Mouse (Mus musculus): ENCODE measurements around the gene Brdt.

Gene Brdt

DNA sequence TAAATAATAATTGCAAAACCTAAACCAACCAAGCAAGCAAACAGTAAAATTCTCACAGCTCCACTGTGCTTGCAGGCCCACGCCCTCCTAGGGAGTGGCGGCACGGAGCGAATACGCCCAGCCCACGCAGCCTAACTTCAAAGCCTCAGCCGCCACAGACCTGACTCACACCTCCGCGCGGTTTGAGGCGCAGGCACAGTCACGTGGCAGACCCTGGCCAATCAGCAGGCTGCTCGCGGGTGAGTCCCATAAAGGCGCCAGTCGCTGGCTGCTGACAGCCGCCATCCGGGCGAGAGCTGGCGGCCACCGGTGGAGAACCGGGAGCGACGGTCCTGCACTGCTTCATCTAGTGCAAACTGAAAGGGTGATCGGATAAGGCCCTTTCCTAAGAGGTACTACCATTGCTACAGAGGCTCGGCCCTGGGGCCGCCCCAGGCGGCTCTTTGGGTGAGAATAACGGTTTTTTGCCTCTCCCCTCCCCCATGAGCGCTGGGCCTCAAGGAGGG lies at the start of gene Brdt:
Brdt (plus strand) TSS at position 244 of the 506 bp plus-strand sequence.
- DNase-seq (ENCODE audit: low spot score): no peak

DNA sequence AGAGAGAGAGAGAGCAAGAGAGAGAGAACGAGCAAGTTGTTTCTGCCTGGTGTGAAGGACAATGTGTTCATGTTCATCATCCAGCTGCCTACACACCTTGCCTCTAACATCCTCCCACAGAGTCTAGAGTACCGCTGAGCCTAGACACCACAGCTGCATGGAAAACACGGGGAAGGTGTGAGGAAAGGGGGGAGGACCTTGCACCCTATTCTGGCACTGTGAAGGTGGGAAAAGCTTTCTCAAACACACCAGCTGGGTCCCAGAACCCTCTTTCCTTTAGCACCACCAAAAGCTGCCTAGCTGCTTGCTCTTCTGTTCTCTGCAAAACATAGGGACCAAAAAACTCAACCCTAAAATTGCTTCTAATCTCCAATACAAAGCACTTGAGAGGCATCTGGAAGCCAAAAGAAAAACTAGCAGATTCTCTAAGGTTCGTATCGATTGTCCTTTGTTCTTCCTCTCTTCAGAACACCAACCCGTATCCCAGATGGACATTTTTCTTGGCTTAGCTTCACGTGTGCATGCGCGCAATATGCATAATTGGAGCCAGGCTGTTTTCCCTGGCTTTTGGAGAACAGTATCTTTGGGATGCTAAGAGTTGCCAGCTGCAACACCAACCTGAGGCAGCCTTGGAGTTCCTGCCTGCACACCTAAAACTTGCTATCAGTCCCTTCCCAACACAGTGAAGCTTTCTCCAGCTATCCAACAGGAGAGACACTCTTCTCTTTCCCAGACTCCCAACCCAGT lies 48.2 kb upstream of the Brdt start:
- no peak for DNase-seq (ENCODE audit: low spot score)

DNA sequence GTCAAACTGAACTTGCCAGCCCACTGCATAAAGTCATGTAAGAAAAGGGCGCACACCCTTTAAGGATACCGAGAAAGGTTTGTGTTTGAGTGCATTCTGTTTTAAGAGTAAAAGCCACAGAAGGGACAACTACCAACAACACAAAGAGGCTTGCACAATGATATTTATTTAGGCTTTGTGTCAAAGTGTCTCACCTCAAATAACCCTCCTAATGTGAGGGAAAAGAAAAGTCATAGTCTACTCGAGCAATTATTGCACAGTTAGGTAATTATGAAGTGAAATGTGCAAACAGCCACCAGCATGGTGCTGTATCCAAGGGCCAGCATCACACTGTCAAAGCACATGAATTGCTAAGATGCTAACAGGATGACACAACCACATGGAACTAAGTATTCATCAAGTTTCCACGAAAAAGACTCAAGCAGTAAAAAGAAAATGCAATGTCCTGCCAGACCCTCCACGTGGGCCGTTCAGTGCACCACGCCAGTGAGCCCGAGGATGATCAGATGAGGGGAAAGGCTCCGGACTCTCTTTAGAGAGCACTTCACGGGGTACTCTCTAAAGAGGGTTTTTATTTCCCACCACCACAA lies 46.9 kb upstream of the Brdt start:
- DNase-seq (ENCODE audit: low spot score): no peak

DNA sequence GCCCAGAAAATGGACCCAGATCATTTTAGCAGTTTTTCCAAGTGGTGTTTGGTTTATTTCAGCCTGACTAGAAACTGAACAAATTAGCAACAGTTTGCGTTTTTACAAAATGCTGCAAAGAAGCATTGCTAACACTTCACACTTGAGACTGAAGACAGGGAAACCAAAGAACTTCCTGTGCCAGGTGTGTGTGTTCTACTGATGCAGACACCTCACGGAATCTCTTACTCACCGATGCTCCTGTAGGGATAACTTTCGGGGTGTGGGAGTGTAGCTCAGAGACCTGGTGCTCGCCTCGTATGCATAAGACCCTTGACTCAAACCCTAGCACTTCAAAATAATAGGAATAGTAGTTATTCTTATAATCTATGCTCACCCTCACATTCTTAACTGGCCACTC lies 45.4 kb upstream of the Brdt start:
- no peak for DNase-seq (ENCODE audit: low spot score)

DNA sequence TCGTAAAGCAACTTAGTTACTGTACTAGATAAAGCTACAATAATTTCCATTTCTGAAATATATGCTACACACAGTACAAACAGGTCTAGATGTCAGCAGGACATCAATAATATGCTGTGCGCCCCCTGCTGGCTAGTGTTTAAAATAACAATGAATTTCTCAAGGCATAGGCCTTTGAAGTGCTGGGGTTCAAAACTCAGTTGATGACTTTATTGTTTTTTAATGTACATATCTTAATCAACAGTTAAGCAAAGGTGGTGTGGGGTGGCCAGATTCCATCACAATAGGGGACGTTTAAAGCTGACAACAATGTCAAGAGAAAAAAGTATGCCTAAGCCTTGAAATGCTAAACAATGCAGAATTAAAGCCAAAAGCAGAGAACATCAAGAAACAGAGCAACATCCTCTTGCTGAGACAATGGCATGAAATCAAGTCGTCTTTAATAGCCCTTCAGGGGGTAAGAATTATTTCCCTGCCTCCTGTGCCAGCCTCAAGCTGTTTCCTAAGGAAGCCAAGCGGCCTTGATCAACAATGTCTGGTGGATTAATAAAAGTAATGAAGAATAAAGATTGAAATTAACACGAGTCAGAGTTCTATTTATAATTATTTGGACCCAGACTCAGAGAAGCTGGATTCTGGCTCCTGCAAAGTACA lies 43.6 kb upstream of the Brdt start:
- peak; percentile 35 for DNase-seq (ENCODE audit: low spot score)

DNA sequence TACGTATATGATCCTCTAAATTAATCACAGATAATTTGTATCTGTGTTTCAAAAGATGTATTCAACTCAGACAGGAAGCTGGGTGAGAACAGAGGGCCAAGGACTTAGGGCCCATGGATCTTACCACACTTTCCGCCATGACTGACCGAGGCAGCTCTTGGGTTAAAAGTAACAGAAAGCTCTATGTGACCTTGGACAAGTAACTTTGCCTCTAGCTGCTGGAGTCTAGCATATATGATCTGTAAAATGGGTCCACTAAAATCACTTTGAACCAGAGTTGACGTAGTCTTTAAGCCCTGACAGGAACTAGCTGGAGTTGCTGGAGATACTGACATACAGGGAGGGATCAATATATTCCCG lies 43.1 kb upstream of the Brdt start:
- DNase-seq (ENCODE audit: low spot score): no peak

DNA sequence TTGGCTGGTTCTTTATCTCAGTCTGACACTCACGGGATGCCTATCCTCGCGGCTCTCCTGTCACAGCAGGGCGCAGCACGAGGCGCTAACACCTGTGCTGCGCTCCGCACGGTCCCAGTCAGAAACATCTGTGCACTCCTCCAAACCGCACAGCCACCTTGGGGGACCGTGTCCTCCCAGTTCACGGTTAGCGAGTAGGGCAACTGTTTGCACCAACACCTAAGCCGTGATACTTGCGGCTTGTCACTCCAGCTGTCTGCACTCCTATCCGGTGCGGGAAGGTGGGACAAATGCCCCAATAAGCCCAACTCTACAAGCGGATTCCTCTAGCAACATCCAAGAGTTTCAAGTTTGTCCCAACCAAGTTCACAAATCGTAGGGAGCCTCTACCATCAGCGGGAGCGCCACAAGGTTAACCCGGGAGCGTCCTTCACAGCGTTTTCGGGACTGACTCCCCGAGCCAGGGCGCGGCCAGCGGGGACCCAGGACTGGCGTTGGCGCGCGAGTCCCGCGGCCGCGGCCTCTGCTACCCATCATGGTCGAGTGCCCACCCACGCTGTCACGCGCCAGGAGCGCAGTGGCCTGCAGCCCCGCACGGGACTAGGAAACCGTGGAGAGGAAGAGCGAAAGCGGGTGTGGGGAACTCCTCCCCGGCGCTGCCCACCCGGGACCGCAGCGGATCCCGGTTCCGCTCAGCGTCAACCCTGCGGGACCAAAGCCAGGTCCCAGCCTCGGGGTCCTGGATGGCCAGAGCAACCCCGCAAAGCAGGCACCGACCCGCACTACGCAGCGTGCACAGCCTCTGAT lies 42.3 kb upstream of the Brdt start:
- DNase-seq (ENCODE audit: low spot score): peak; percentile 23

DNA sequence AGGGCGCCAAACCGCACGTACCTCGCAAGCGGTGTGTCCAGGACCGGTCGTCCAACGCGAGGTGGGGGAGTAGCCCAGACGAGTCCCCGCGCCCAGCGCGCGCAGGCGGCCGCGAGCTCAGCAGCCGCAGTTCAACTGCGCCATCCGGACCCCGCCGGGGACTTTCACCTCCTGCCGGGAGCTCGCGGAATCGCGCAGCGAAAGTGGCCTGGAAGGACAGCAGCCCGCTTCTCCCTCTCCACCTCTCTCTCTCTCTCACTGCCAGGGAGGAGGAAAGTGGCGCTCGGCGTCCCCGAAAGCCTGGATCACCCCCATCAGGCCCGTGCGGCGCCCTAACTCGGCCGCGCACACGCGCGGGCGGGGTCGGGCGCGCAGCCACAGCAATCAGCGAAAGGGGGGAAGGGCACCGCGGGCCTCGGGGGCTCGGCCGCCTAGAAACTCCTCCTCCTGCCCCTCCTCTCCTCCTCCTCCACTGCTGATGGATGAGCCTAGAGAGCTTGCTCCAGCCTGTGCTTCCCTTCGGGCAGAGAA lies 41.7 kb upstream of the Brdt start, which contains the start of gene Tgfbr3:
Tgfbr3 (minus strand) TSS at position 396 of the 531 bp plus-strand sequence.
- DNase-seq (ENCODE audit: low spot score): peak; percentile 84

DNA sequence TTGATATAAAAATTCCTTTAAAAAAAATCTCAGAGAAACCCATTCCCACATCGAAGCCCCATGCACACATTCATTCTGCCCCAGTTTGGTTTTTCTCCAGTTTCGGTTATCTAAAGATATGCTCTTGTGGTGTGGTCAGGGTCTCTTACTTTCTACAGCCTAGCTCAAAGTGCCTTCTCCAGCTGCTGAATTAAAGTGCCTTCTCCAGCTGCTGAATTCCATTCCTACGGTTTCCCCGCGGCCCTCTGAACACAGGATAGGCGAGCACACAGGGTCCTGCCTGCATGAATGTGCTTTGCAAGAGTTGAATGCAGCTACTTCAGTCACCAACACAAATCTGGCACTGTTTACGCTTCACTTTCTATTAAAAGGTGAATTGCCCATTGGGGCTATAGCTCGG lies 41.0 kb upstream of the Brdt start:
- no peak for DNase-seq (ENCODE audit: low spot score)

DNA sequence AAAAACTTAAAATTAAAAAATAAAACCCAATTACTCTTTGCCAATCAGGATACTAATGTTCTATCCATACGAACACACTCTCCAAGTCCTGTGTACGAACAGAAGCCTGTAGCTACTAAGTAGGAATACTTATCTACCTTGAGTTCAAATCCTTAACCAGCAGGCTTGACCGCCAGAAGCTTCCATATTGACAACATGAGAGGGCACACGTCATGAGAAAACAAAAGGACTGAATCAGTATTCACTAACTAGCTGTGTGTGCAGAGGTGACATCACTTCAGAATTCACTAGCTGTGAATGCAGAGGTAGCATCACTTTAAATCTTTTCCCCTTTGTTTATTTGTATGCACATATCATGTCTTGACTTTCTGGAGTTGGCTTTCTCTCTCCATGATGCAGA lies 36.9 kb upstream of the Brdt start:
- DNase-seq (ENCODE audit: low spot score): no peak

DNA sequence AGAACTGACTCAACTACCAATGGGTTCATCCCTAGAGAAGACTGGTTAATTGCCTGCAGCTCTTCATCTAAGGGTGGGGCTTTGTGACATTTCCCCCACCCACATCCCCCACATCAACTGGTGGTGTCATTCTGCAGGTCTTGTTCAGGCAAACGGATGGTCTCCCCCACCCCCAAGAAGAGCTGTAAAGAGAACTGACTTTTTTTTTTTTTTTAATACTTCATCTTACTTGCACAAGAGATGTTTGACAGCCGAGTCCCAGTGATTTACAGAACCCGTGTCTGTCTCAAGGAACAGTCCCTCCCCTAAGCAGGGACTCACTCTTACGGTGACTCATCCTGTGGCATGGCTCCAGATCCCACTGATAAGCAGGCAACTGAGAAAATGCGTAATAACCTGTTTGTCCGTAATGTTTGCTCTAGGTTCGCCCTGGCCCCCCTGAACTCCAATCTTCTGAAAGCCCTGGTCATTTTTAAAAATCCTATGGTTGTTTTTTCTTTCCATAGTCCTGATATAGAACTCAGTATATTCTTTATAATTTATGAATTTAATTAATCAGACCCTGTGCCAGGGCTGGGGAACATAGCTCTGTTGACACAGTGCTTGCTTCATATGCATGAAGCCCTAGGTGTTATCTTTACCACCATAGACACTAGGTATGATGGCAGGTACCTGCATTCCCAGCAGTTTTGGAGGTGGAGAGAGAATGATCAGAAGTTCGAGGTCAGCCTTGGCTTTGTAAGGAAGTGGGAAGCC lies 35.7 kb upstream of the Brdt start:
- DNase-seq (ENCODE audit: low spot score): peak; percentile 54

DNA sequence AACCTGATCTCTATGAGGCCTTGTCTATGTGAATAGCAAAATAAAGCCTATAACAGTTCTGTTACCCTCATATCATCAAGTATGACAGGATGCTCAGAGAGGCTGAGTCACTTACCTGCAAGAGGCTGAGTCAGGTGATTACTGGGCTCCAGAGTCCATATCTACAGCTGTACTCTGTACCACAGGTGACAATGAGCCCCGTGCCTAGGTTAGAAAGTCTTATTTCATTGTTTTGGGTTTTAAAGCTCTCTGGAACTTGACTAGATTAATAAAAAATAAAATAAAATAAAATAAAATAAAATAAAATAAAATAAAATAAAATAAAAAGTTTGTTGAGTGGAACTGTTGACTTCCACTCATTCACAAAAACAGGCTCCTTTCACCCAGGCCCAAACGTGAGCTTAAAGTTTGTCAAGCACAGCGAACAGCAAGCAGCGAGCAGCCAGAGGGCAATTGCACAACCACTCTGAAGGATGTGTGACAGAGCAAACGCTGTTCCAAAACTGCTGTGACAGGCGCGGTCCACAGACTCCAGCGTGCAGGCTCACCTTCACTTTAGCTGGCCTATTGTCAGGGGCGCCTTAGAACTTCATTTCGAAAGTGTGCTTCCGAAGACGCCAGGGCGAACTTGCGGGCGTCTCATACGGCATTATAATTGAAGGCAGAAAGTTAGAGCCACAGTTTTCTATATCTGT lies 35.0 kb upstream of the Brdt start:
- no peak for DNase-seq (ENCODE audit: low spot score)

DNA sequence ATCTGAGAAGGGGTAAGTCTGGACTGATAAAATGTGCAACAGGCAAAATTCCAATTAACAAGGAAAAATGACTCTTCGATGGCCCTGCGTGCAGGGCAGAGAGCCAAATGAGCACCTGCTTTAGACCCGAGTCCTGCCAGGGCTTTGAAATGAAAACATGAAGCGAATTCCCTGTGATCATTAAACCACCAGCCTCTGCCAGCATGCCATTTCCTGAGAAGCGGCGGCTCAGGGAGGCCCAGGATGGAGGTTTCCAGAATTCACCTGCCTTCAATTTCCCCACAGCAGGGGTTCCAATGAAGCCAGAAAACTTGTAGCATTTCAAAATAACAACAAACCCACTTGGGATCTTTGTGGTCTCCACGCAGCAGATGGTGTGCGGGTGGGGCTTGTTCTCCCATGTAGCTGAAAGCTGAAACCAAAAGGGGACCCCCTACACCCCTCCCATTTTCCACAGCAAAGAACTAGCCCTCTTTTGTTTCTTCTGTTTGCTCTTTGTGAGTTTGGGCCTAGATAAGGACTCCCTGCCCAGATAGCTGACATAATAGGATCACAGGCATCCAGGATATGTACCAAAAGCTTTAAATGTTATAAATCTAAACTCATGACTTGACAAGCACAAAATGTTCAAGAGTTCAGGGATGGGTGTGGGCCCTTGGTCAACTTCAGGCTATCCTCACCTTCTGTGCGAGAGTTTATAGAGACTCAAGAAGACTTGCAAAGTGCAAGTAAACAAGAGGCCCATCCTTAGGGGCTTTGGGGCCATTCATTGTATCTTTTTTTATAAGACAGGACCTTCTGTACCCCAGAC lies 34.2 kb upstream of the Brdt start:
- no peak for DNase-seq (ENCODE audit: low spot score)

DNA sequence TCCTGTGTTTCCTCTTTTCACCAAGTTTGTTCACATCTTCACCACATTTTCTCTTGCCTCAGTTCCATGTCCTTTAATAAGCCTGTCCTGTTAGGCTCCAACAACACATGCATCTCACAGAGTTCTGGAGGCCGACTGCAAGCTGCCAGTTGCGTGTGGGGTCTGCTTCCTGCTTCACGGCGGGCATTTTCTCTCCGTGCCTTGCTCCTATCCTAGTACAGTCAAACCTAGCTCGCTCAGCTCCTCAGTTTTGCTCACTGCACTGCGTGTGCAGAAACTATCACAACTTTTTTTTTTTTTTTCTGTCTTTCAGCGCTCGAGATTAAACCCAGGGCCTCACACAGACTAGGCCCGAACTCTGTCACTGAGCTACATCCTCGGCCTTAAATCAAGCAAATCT lies 32.1 kb upstream of the Brdt start:
- no peak for DNase-seq (ENCODE audit: low spot score)

DNA sequence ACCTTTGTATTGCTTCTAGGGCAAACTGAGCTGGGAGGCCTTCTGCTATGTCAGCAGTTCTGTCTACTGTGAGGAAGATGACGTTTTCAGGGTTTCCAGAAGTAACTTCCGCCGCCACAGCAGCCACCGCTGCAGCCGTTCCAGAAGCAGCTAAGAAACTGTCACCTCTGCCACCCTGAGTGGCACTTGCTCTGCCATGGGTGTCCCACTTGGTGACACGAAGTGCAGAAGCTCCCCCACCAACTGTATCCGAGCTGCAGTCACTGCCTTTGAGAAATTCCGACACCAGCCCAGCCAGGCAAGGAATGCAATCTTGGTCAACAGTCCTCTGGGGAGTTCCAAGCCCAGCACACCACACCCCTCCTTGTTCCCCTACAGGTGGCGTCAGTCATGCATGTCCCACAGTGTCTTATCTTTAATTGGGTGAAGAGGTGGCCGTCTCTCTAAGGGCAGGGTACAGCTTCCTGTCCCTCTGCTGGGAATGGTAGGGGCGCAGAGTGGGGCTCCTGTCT lies 27.6 kb upstream of the Brdt start:
- DNase-seq (ENCODE audit: low spot score): no peak

DNA sequence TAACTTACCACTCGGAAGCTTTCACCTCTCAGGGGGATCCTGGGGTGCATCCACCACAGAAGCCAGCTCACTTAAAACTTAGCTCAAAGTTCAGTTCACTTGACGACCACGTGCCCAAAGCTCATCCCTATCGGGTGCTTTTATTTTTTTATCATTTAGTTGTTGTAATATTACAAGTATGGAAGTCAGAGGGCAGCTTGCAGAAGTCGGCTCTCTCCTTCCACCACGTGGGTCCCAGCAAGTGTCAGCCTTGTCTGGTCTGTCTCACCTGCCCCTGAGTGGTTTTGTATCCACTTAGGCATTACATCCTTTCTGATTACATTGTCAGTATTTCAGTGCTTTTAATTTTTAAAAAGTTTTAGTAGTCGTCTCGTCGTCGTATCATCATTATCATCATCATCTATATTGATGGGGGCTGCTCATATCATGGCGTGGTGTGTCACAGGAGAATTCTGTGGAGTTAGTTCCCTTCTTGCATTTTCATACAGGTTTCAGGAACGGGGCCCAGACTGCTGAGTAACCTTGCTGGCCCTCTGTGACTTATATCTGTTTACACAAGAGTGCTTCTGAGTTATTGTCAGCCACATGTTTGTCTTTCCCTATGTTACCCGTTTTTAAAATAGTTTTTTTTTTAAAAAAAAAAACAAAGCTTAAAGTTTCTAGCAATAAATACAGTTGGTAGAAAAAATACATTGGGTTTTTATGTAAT lies 26.7 kb upstream of the Brdt start:
- DNase-seq (ENCODE audit: low spot score): no peak

DNA sequence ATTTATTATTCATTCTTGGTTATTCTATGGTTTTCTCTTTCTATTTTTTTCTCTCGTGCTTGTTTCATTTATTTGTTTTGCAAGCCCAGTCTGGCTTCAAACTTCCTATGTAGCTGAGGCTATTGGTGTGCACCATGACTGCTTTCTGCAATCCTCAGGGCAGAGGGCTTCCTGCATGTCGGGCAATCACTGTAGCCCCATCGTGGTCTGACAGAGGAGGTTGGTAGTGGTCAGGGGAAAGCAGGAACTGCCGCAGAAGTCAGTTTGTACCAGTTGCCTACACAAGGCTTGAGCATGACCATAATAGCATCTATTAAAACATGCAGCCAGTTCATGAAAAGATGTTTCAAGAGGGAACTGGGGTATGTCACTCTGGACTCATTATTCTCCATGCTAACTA lies 23.5 kb upstream of the Brdt start:
- no peak for DNase-seq (ENCODE audit: low spot score)

DNA sequence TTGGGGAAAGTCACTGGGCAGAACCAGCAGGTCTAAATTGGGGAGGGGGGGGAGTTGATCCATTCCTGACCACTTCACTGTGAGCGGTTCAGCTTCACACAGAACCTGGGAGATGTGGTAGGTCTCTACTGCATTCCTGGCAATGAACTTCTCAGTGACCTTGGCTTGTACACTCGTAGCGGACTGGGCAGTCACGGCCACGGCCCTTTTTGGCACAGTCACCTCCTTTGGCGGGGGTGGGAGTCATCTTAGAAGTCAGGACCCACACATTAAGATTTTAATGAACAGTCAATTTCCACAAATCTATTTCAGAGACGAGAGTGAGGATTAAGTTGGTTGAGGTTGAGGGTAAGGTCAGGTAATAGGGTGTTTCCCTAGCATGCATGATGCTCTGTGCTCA lies 13.8 kb upstream of the Brdt start:
- no peak for DNase-seq (ENCODE audit: low spot score)

DNA sequence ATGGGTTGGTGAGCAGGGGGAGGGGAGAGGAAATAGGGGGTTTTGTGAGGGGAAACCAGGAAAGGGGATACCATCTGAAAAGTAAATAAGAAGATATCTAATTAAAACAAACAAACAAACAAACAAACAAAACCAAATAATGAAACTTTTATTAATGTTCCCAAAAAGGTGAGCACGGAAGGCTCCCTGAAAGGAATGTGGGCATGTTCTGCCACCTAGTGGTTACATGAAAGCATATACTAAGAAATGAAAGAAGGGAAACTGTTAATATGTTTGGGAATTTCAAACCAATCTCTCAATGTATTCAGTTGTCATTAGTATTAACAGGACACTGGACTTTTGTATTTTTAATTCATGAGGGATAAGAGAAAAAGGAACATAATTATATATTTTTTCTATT lies 10.3 kb upstream of the Brdt start:
- no peak for DNase-seq (ENCODE audit: low spot score)

Data from ovary, adult 18-20 months (tissue).